In the genomic region with DNA sequence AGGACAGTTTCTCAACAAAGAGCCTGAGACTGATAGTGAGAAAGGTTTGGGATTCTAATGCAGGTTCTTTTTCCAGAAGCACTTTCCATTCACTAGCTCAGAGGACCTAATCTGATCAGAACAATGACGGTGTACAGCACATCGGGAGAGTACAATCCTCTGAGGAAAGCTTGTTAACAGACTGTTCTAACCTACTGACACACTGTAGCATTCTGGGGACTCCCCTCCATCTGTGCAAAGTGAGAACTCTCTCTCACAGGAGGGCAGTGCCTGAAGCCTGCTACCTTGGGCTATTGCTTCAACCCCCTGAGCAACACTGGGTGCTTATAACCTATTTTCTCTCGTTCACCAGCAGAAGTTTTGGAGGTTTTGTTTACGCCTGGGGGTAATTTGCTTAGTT, we compare ENCODE assay signal across 9 mouse cellular contexts.
DNase-seq lines count a peak whose midpoint lies in the region; ATAC-seq and TF ChIP-seq lines count a peak whose summit lies in the region.
"Had no signal": no experiment of that assay in that cellular context is flagged by ENCODE, and none has a peak within 500 bp of the region (broad histone marks: within the 10 kb centered on the region; RNA-seq: fewer than 3 reads in every experiment).

No protein-coding gene starts in this region.

- H3K36me3 ChIP-seq in CH12.LX (replicated peaks in 1 of 2; ENCODE audit: control insufficient read depth in 1 of 2, insufficient read depth in 1 of 2, low read length in 1 of 2) = peaks cover 0 to 3% of the 10 kb centered on the region in 2 experiments
- no peaks in the 10 kb centered on the region for H3K36me3 ChIP-seq in ES-Bruce4 (ENCODE audit: control insufficient read depth, insufficient read depth, low read length, poor library complexity, severe bottlenecking)
- no peaks in the 10 kb centered on the region for H3K36me3 ChIP-seq in forebrain, embryonic 14.5 days (ENCODE audit: control insufficient read depth, insufficient read depth, low read length)
- H3K36me3 ChIP-seq in midbrain, embryonic 12.5 days = no peaks in the 10 kb centered on the region
- H3K36me3 ChIP-seq in heart, embryonic 12.5 days = no peaks in the 10 kb centered on the region; the same call in 1 of the 2 replicates

- WGBS in forebrain, embryonic 14.5 days = 5% methylated on average over 4 of the region's 4 CpGs
- WGBS in midbrain, embryonic 12.5 days = 41% methylated on average over 4 of the region's 4 CpGs
- WGBS in heart, embryonic 12.5 days = 49% methylated on average over 4 of the region's 4 CpGs

- H3K4me3 ChIP-seq in CH12.LX (replicated peaks in 1 of 3; ENCODE audit: low read depth in 2 of 3, low read length in 2 of 3, poor library complexity in 1 of 3) (no peak overlapping the region), ES-Bruce4 (ENCODE audit: low read depth, low read length) (no peak overlapping the region)
- H3K4me3 ChIP-seq in forebrain, embryonic 14.5 days (ENCODE audit: low read depth, low read length) = no peak overlapping the region
- H3K4me3 ChIP-seq in midbrain, embryonic 12.5 days = no peak overlapping the region
- H3K4me3 ChIP-seq in heart, embryonic 12.5 days = no peak overlapping the region

- DNase-seq in CH12.LX (ENCODE audit: extremely low read depth) = peak; percentile 23
- peak; percentile 74 for DNase-seq in forebrain, embryonic 14.5 days (ENCODE audit: low spot score)
- no peak for DNase-seq in lung, adult 18-20 months
- DNase-seq in adrenal gland, postnatal 4 days (ENCODE audit: low spot score in 2 of 2) = no peak
- no peak for DNase-seq in thymus, postnatal 25 days

- H3K4me2 ChIP-seq in CH12.LX (ENCODE audit: insufficient read depth, low read depth, poor library complexity, severe bottlenecking) = no peak overlapping the region
- H3K4me2 ChIP-seq in forebrain, embryonic 14.5 days (ENCODE audit: low read length) = no peak overlapping the region
- H3K4me2 ChIP-seq in midbrain, embryonic 12.5 days (replicated peaks) = no peak overlapping the region
- no peak overlapping the region for H3K4me2 ChIP-seq in heart, embryonic 12.5 days

- TF ChIP-seq CTCF in CH12.LX (conservative IDR thresholded peaks at IDR 0.05 in 1 of 2, IDR thresholded peaks at IDR 0.05 in 1 of 2; ENCODE audit: low read depth in 2 of 2, low read length in 2 of 2) (no peak), ES-Bruce4 (IDR thresholded peaks at IDR 0.05; ENCODE audit: low read depth, low read length) (no peak)

- TF ChIP-seq EP300 in CH12.LX (IDR thresholded peaks at IDR 0.05; ENCODE audit: low read length) (no peak), ES-Bruce4 (IDR thresholded peaks at IDR 0.05; ENCODE audit: insufficient read depth, low read depth, low read length) (no peak)

- H3K27ac ChIP-seq in CH12.LX (ENCODE audit: insufficient read depth, low read depth) = no peak overlapping the region
- H3K27ac ChIP-seq in ES-Bruce4 (ENCODE audit: insufficient read depth, low read length) = peak overlapping the region; percentile 98
- no peak overlapping the region; the same call in 1 of the 2 replicates for H3K27ac ChIP-seq in forebrain, embryonic 14.5 days (ENCODE audit: low read depth, low read length)
- peak overlapping the region; percentile 52; the same call in 1 of the 2 replicates for H3K27ac ChIP-seq in midbrain, embryonic 12.5 days (replicated peaks)
- H3K27ac ChIP-seq in heart, embryonic 12.5 days (ENCODE audit: poor library complexity, severe bottlenecking) = no peak overlapping the region
- H3K27ac ChIP-seq: kidney, postnatal 0 days had no signal

- in situ Hi-C loops in CH12.LX (cut with MboI; ENCODE audit: low pct_ligation_motif_present, low pct_unique_long_range_greater_than_20kb, low sequenced_read_pairs) = no loop called here

- H3K9ac ChIP-seq in CH12.LX (ENCODE audit: insufficient read depth, low read depth) = no peak overlapping the region
- no peak overlapping the region; the same call in 1 of the 2 replicates for H3K9ac ChIP-seq in ES-Bruce4 (ENCODE audit: low read depth, poor library complexity, severe bottlenecking)
- H3K9ac ChIP-seq in forebrain, embryonic 14.5 days (ENCODE audit: low read length) = no peak overlapping the region
- H3K9ac ChIP-seq in midbrain, embryonic 12.5 days (replicated peaks) = no peak overlapping the region
- H3K9ac ChIP-seq in heart, embryonic 12.5 days = no peak overlapping the region

- peak; percentile 84 for ATAC-seq in forebrain, embryonic 14.5 days
- peak; percentile 58; the same call in 1 of the 2 replicates for ATAC-seq in midbrain, embryonic 12.5 days (ENCODE audit: low FRiP score, low read depth)
- no peak for ATAC-seq in heart, embryonic 12.5 days (ENCODE audit: insufficient number of reproducible peaks, low FRiP score)

- no peaks in the 10 kb centered on the region for H3K79me2 ChIP-seq in CH12.LX (replicated peaks; ENCODE audit: control insufficient read depth, extremely low read depth, insufficient read depth, poor library complexity, severe bottlenecking)

- H3K27me3 ChIP-seq in CH12.LX (replicated peaks) (no peaks in the 10 kb centered on the region), ES-Bruce4 (ENCODE audit: control insufficient read depth, insufficient read depth, low read length, poor library complexity, severe bottlenecking) (no peaks in the 10 kb centered on the region)
- H3K27me3 ChIP-seq in forebrain, embryonic 14.5 days (replicated peaks; ENCODE audit: control insufficient read depth, insufficient read depth, low read length) = no peaks in the 10 kb centered on the region
- H3K27me3 ChIP-seq in midbrain, embryonic 12.5 days = no peaks in the 10 kb centered on the region
- no peaks in the 10 kb centered on the region for H3K27me3 ChIP-seq in heart, embryonic 12.5 days (replicated peaks)

- TF ChIP-seq POLR2A in CH12.LX (IDR thresholded peaks at IDR 0.05; ENCODE audit: low read depth, low read length) (no peak), ES-Bruce4 (IDR thresholded peaks at IDR 0.05; ENCODE audit: insufficient read depth, low read length) (no peak)

- H3K4me1 ChIP-seq in CH12.LX (ENCODE audit: control insufficient read depth in 1 of 2, insufficient read depth in 2 of 2) (peaks cover 2 to 13% of the 10 kb centered on the region in 2 experiments; a peak in 3 of 4 replicates), ES-Bruce4 (ENCODE audit: control insufficient read depth, insufficient read depth, low read length) (peaks cover 7% of the 10 kb centered on the region)
- peaks cover 13% of the 10 kb centered on the region for H3K4me1 ChIP-seq in forebrain, embryonic 14.5 days (ENCODE audit: control insufficient read depth, insufficient read depth, low read length)
- peaks cover 13% of the 10 kb centered on the region for H3K4me1 ChIP-seq in midbrain, embryonic 12.5 days
- 0 out of 2 replicates have a peak, but pooled peaks cover 11% of the 10 kb centered on the region for H3K4me1 ChIP-seq in heart, embryonic 12.5 days (replicated peaks)

- no peak for TF ChIP-seq RAD21 in CH12.LX (IDR thresholded peaks at IDR 0.05; ENCODE audit: low read depth, low read length)

- H3K9me3 ChIP-seq in CH12.LX (replicated peaks; ENCODE audit: low read length) (no peaks in the 10 kb centered on the region), ES-Bruce4 (replicated peaks; ENCODE audit: control insufficient read depth, insufficient read depth, low read length, poor library complexity, severe bottlenecking) (no peaks in the 10 kb centered on the region)
- no peaks in the 10 kb centered on the region for H3K9me3 ChIP-seq in forebrain, embryonic 14.5 days (replicated peaks; ENCODE audit: control insufficient read depth, low read length)
- H3K9me3 ChIP-seq in midbrain, embryonic 12.5 days = no peaks in the 10 kb centered on the region
- no peaks in the 10 kb centered on the region for H3K9me3 ChIP-seq in heart, embryonic 12.5 days (replicated peaks)

- dilution Hi-C loops in CH12.LX (cut with MboI; ENCODE audit: extremely low pct_ligation_motif_present, extremely low pct_unique_long_range_greater_than_20kb, low sequenced_read_pairs) = no loop called here

TF ChIP-seq in CH12.LX, 34 proteins besides CTCF, POLR2A, EP300 and RAD21:
- TF ChIP-seq USF1 (IDR thresholded peaks at IDR 0.05; ENCODE audit: low read depth, low read length) (no peak), SMC3 (IDR thresholded peaks at IDR 0.05; ENCODE audit: low read depth, low read length) (no peak), MXI1 (IDR thresholded peaks at IDR 0.05; ENCODE audit: low read depth, low read length) (no peak), NRF1 (IDR thresholded peaks at IDR 0.05; ENCODE audit: low read depth, low read length) (no peak), CHD1 (IDR thresholded peaks at IDR 0.05; ENCODE audit: low read depth, low read length) (no peak)

Comparison
In these comparisons a context has a peak if more than half of its experiments do, and no peak if none do; other contexts are left out.
1. DNase-seq: peak in CH12.LX (single experiment) and forebrain, embryonic 14.5 days (single experiment); none in lung, adult 18-20 months (0 of 2), adrenal gland, postnatal 4 days (0 of 2) and thymus, postnatal 25 days (single experiment).
2. H3K27ac ChIP-seq: peak in ES-Bruce4 (single experiment) and midbrain, embryonic 12.5 days (single experiment); none in CH12.LX (single experiment), forebrain, embryonic 14.5 days (single experiment) and heart, embryonic 12.5 days (single experiment).